9 mouse cellular contexts compared by ENCODE assay signal in the genomic region with DNA sequence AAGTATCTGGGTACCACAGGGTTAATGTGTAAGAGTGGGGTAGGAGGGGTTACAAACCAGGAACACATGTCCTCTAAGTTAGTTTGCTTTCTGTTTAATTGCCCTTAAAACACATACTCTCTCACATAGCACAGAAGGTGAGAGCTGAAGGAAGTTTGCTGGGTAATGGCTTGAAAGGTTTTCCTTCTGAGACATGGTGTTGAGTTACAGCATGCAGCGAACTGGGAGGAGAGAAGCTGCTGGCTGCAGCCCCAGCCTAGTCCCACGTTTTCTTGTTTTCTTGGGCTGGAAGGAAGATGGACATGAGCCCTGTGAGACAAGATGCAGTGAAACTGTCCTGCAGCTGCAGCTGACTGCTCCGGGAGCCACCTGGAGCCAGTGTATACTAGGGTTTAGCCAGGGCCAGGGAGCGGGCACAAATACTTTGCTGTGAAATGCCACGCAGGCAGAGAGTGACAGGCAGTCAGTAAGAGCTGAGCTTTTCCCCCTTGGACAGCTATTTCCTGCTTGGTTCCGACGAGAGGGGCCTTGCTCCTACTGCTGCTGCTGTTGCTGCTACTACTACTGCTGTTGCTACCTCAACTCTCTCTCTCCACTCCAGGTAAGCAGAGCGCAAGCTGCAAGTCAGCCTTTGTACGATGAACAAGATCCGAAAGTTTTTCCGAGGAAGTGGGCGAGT. TPM values are rescaled to one million over a fixed set of nuclear protein-coding genes. Genes with fewer than 3 reads are reported as not detected.
DNase-seq lines count a peak whose midpoint lies in the region; ATAC-seq lines count a peak whose summit lies in the region.
"Had no signal": no experiment of that assay in that cellular context is flagged by ENCODE, and none has a peak within 500 bp of the region (broad histone marks: within the 10 kb centered on the region; RNA-seq: fewer than 3 reads in every experiment).

A gene (plus strand): TSS at position 133 of the 679 bp plus-strand sequence.

- no peak within 1 kb of the TSS for H3K4me2 ChIP-seq in midbrain, embryonic 11.5 days
- no peak within 1 kb of the TSS for H3K4me2 ChIP-seq in midbrain, embryonic 14.5 days (ENCODE audit: low read length)
- H3K4me2 ChIP-seq in heart, embryonic 14.5 days (ENCODE audit: low read length): peak within 1 kb of the TSS; percentile 61
- peak within 1 kb of the TSS; percentile 71 for H3K4me2 ChIP-seq in limb, embryonic 12.5 days
- H3K4me2 ChIP-seq: forebrain, embryonic 15.5 days had no signal

- no peak within 1 kb of the TSS for H3K27ac ChIP-seq in midbrain, embryonic 11.5 days (ENCODE audit: low read depth, low read length)
- no peak within 1 kb of the TSS for H3K27ac ChIP-seq in midbrain, embryonic 14.5 days (replicated peaks; ENCODE audit: low read depth, low read length)
- H3K27ac ChIP-seq in heart, embryonic 14.5 days (replicated peaks in 1 of 2; ENCODE audit: control insufficient read depth in 1 of 2, insufficient read depth in 1 of 2, low read depth in 2 of 2, low read length in 2 of 2): no peak within 1 kb of the TSS
- H3K27ac ChIP-seq in limb, embryonic 12.5 days: peak within 1 kb of the TSS; percentile 93
- H3K27ac ChIP-seq: forebrain, embryonic 15.5 days had no signal

- H3K36me3 ChIP-seq in midbrain, embryonic 11.5 days (ENCODE audit: control insufficient read depth, insufficient read depth, low read length): no peaks in the 10 kb centered on the region
- no peaks in the 10 kb centered on the region for H3K36me3 ChIP-seq in midbrain, embryonic 14.5 days (ENCODE audit: control insufficient read depth, insufficient read depth, low read length)
- no peaks in the 10 kb centered on the region for H3K36me3 ChIP-seq in heart, embryonic 14.5 days (ENCODE audit: control insufficient read depth, insufficient read depth, low read length)
- no peaks in the 10 kb centered on the region for H3K36me3 ChIP-seq in limb, embryonic 12.5 days
- H3K36me3 ChIP-seq: forebrain, embryonic 15.5 days had no signal

- no peaks in the 10 kb centered on the region for H3K4me1 ChIP-seq in midbrain, embryonic 11.5 days (ENCODE audit: control insufficient read depth, insufficient read depth, low read length)
- H3K4me1 ChIP-seq in midbrain, embryonic 14.5 days (ENCODE audit: control insufficient read depth, insufficient read depth, low read length): no peaks in the 10 kb centered on the region
- H3K4me1 ChIP-seq in heart, embryonic 14.5 days (ENCODE audit: control insufficient read depth in 2 of 2, insufficient read depth in 2 of 2, low read length in 2 of 2): 0 out of 4 replicates have a peak, but pooled peaks cover 0 to 4% of the 10 kb centered on the region in 2 experiments
- H3K4me1 ChIP-seq in limb, embryonic 12.5 days (replicated peaks): peaks cover 26% of the 10 kb centered on the region
- H3K4me1 ChIP-seq: forebrain, embryonic 15.5 days had no signal

- no peak within 1 kb of the TSS for H3K9ac ChIP-seq in midbrain, embryonic 11.5 days (ENCODE audit: low read length)
- H3K9ac ChIP-seq in midbrain, embryonic 14.5 days (replicated peaks; ENCODE audit: low read length): no peak within 1 kb of the TSS
- H3K9ac ChIP-seq in heart, embryonic 14.5 days (ENCODE audit: low read length): peak within 1 kb of the TSS; percentile 53; the same call in 1 of the 2 replicates
- H3K9ac ChIP-seq in limb, embryonic 12.5 days (replicated peaks): peak within 1 kb of the TSS; percentile 56
- H3K9ac ChIP-seq: forebrain, embryonic 15.5 days had no signal

- ATAC-seq in midbrain, embryonic 11.5 days (ENCODE audit: low FRiP score): no peak
- ATAC-seq in midbrain, embryonic 14.5 days (ENCODE audit: low FRiP score, low TSS enrichment): no peak
- peak; percentile 17; the same call in 1 of the 2 replicates for ATAC-seq in heart, embryonic 14.5 days (ENCODE audit: insufficient number of reproducible peaks, insufficient read depth, low FRiP score, low read depth)
- ATAC-seq in limb, embryonic 12.5 days (ENCODE audit: insufficient number of reproducible peaks, insufficient read depth, low FRiP score, low TSS enrichment, low read depth): peak; percentile 88
- ATAC-seq: forebrain, embryonic 15.5 days had no signal

- H3K4me3 ChIP-seq in midbrain, embryonic 11.5 days (ENCODE audit: low read depth, low read length): no peak within 1 kb of the TSS
- H3K4me3 ChIP-seq in midbrain, embryonic 14.5 days (replicated peaks; ENCODE audit: low read depth, low read length): no peak within 1 kb of the TSS
- peak within 1 kb of the TSS; percentile 24 to 29 for H3K4me3 ChIP-seq in heart, embryonic 14.5 days (ENCODE audit: control insufficient read depth in 1 of 2, insufficient read depth in 1 of 2, low read depth in 1 of 2, low read length in 2 of 2)
- peak within 1 kb of the TSS; percentile 48 for H3K4me3 ChIP-seq in limb, embryonic 12.5 days (replicated peaks)
- H3K4me3 ChIP-seq: forebrain, embryonic 15.5 days had no signal

- no peaks in the 10 kb centered on the region for H3K9me3 ChIP-seq in midbrain, embryonic 11.5 days (ENCODE audit: control insufficient read depth, low read length)
- no peaks in the 10 kb centered on the region for H3K9me3 ChIP-seq in midbrain, embryonic 14.5 days (ENCODE audit: control insufficient read depth, low read length)
- H3K9me3 ChIP-seq in heart, embryonic 14.5 days (ENCODE audit: control insufficient read depth, low read length): no peaks in the 10 kb centered on the region
- H3K9me3 ChIP-seq in limb, embryonic 12.5 days: no peaks in the 10 kb centered on the region
- H3K9me3 ChIP-seq: forebrain, embryonic 15.5 days had no signal

- DNase-seq in midbrain, embryonic 11.5 days (ENCODE audit: low spot score, missing footprints): peak; percentile 76
- DNase-seq in midbrain, embryonic 14.5 days: no peak
- no peak for DNase-seq in adipocyte (ENCODE audit: low spot score)
- no peak for DNase-seq in ovary, postnatal 36 days (ENCODE audit: low spot score)
- DNase-seq in frontal cortex, adult 2 months (ENCODE audit: extremely low spot score in 1 of 2, low spot score in 1 of 2): no peak
- DNase-seq in ovary, postnatal 10 days (ENCODE audit: low spot score): no peak

- 71% methylated on average over 12 of the region's 12 CpGs for WGBS in midbrain, embryonic 11.5 days
- 76% methylated on average over 12 of the region's 12 CpGs for WGBS in midbrain, embryonic 14.5 days
- WGBS in heart, embryonic 14.5 days: 35% methylated on average over 12 of the region's 12 CpGs
- 18% methylated on average over 12 of the region's 12 CpGs for WGBS in limb, embryonic 12.5 days

- no peaks in the 10 kb centered on the region for H3K27me3 ChIP-seq in midbrain, embryonic 11.5 days (ENCODE audit: control insufficient read depth, insufficient read depth, low read length)
- H3K27me3 ChIP-seq in midbrain, embryonic 14.5 days (ENCODE audit: control insufficient read depth, insufficient read depth, low read length): no peaks in the 10 kb centered on the region
- no peaks in the 10 kb centered on the region for H3K27me3 ChIP-seq in heart, embryonic 14.5 days (ENCODE audit: control insufficient read depth, insufficient read depth, low read length)
- no peaks in the 10 kb centered on the region for H3K27me3 ChIP-seq in limb, embryonic 12.5 days
- H3K27me3 ChIP-seq: forebrain, embryonic 15.5 days had no signal

RNA-seq across cellular contexts. Expression of the gene that starts here (rescaled TPM):
- 0.40 and 0.51 TPM in 2 replicates for polyA plus RNA-seq in midbrain, embryonic 11.5 days (2014; fragmentation: Nextera tagmentation; extraction: Ambion mirVana)
- polyA plus RNA-seq in midbrain, embryonic 14.5 days (2014; fragmentation: Nextera tagmentation; extraction: Ambion mirVana): 0.05 TPM in 1 of 2 replicates, not detected in the other
- polyA plus RNA-seq in heart, embryonic 14.5 days (2014; fragmentation: Nextera tagmentation; extraction: Ambion mirVana): 0.82 and 0.89 TPM in 2 replicates
- 3.8 and 4.9 TPM in 2 replicates for polyA plus RNA-seq in limb, embryonic 12.5 days (2016; fragmentation: Nextera tagmentation; extraction: Ambion mirVana)
- polyA plus RNA-seq in frontal cortex, adult 2 months (2012; rRNA removed): 0.02 TPM in 1 of 2 replicates, not detected in the other
- polyA plus RNA-seq: forebrain, embryonic 15.5 days had no signal

Comparison
In these comparisons a context has a peak if more than half of its experiments do, and no peak if none do; other contexts are left out.
1. Peak in DNase-seq in midbrain, embryonic 11.5 days; RNA of the gene not detected or under 1 TPM.
2. Peak in ATAC-seq, H3K4me3 ChIP-seq, H3K9ac ChIP-seq and H3K4me2 ChIP-seq in heart, embryonic 14.5 days; RNA of the gene not detected or under 1 TPM.